Mouse (Mus musculus) heart, embryonic 11.5 days (tissue): Measurements from ENCODE around the gene Rps18. TPM values are rescaled to one million over a fixed set of nuclear protein-coding genes. Genes with fewer than 3 reads are reported as not detected.
"Not testable (repeated sequence)": the region's sequence is repeated elsewhere in the genome, so short reads cannot be mapped to it uniquely, and the experiment has no call there.

Source experiments
- ATAC-seq: fragments of 200-750 bp; cut with Nextera tagmentation; replicated peaks from 2 replicates; pipeline ENCODE4 v1.8.0; 2017; ENCODE audit warnings: moderate library complexity; ENCODE audit not compliant: insufficient number of reproducible peaks, low FRiP score, low TSS enrichment
- H3K27ac ChIP-seq: fragments of 300-500 bp; sonication (generic); 2 replicates; pipeline ENCODE4 v1.5.1; 2014; ENCODE audit warnings: mild to moderate bottlenecking, low read depth, low read length
- H3K27me3 ChIP-seq: fragments of 300-500 bp; sonication (generic); 2 replicates; pipeline ENCODE4 v1.6.1; 2014; ENCODE audit warnings: mild to moderate bottlenecking, low read length, mixed read lengths; ENCODE audit not compliant: control insufficient read depth, insufficient read depth
- H3K36me3 ChIP-seq: fragments of 300-500 bp; sonication (generic); 2 replicates; pipeline ENCODE4 v1.6.1; 2014; ENCODE audit warnings: mild to moderate bottlenecking, low read length, moderate library complexity, mixed read lengths; ENCODE audit not compliant: control insufficient read depth, insufficient read depth
- H3K4me1 ChIP-seq: fragments of 300-500 bp; sonication (generic); 2 replicates; pipeline ENCODE4 v1.6.1; 2014; ENCODE audit warnings: low read length; ENCODE audit not compliant: control insufficient read depth, insufficient read depth
- H3K4me2 ChIP-seq: fragments of 300-500 bp; sonication (generic); 2 replicates; pipeline ENCODE4 v1.6.1; 2014; ENCODE audit warnings: mild to moderate bottlenecking, moderate library complexity
- H3K4me3 ChIP-seq: fragments of 300-500 bp; sonication (generic); 2 replicates; pipeline ENCODE4 v1.5.1; 2014; ENCODE audit warnings: low read depth, low read length
- H3K9ac ChIP-seq: fragments of 300-500 bp; sonication (generic); 2 replicates; pipeline ENCODE4 v1.6.1; 2014; ENCODE audit warnings: mild to moderate bottlenecking, low read depth, low read length, moderate library complexity
- H3K9me3 ChIP-seq: fragments of 300-500 bp; sonication (generic); replicated peaks from 2 replicates; pipeline ENCODE4 v1.6.1; 2016; ENCODE audit warnings: low read length; ENCODE audit not compliant: control insufficient read depth
- WGBS: fragments of 180-500 bp; shearing (Covaris S2); extraction: QIAGEN DNeasy Blood & Tissue Kit; methylation state at CpG from one replicate; pipeline ENCODE4 v1.1.7; 2014; ENCODE audit not compliant: insufficient replicate concordance; 5-methylcytosine and 5-hydroxymethylcytosine counted together
- polyA plus RNA-seq: library from polyadenylated mRNA; unstranded; fragments of >200 nt; fragmentation: Nextera tagmentation; extraction: Ambion mirVana; gene quantifications from 2 replicates; pipeline ENCODE4 v1.2.1, GENCODE M21; 2014

Rps18 gene
- polyA plus RNA-seq, 1 experiment from 2014 or later = 1,150 TPM

- Histone ChIP-seq H3K27ac (no peak overlapping the region), H3K9ac (no peak overlapping the region), H3K27me3 (no peaks in the 10 kb centered on the region), H3K4me2 (no peak overlapping the region), H3K36me3 (peaks cover 31% of the 10 kb centered on the region), H3K9me3 (no peaks in the 10 kb centered on the region), H3K4me3 (no peak overlapping the region; the same call in 1 of the 2 replicates), H3K4me1 (peaks cover 15% of the 10 kb centered on the region)
- WGBS = 93% methylated on average over 31 of the region's 31 CpGs
- ATAC-seq = no peak
Measured at GRCm38 (mm10) chr17:33911052-33911812, 44.6 kb downstream of the Rps18 start.

DNA sequence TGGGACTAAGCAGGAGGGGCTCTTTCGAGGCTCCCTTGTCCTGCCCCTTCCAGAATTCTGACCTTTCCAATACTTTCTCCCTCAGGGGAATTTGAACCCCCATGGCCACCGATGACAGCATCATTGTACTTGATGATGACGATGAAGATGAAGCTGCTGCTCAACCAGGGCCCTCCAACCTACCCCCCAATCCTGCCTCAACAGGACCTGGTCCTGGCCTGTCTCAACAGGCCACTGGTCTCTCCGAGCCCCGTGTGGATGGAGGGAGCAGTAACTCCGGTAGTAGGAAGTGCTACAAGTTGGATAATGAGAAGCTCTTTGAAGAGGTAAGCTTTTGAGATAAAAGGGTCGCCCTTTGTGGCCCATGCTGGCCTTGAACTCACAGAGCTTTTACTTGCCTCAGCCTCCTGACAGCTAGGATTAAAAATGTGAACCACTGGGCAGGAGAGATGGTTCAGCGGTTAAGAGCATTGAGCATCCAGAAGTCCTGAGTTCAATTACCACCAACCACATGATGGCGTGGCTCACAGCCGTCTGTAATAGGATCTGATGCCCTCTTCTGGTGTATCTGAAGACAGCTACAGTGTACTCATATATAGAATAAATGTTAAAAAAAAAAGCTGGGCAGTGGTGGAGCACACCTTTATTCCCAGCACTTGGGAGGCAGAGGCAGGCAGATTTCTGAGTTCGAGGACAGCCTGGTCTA, 45.3 kb downstream of the Rps18 start:
- H3K4me3 ChIP-seq = peak overlapping the region; percentile 78
- peak overlapping the region; percentile 83; the same call in 1 of the 2 replicates for H3K27ac ChIP-seq
- peaks cover 31% of the 10 kb centered on the region for H3K36me3 ChIP-seq
- ATAC-seq = no peak
- no peaks in the 10 kb centered on the region for H3K9me3 ChIP-seq
- no peaks in the 10 kb centered on the region for H3K27me3 ChIP-seq
- 48% methylated on average over 11 of the region's 11 CpGs for WGBS
- peaks cover 15% of the 10 kb centered on the region for H3K4me1 ChIP-seq
- H3K9ac ChIP-seq = peak overlapping the region; percentile 83
- H3K4me2 ChIP-seq = peak overlapping the region; percentile 99

- peak; percentile 4; the same call in 1 of the 2 replicates for ATAC-seq
- WGBS = under 1% methylated on average over 14 of the region's 14 CpGs
- Histone ChIP-seq H3K9me3 (no peaks in the 10 kb centered on the region), H3K36me3 (peaks cover 31% of the 10 kb centered on the region), H3K27ac (peak overlapping the region; percentile 83), H3K27me3 (no peaks in the 10 kb centered on the region), H3K4me3 (peak overlapping the region; percentile 78), H3K9ac (peak overlapping the region; percentile 83), H3K4me1 (peaks cover 11% of the 10 kb centered on the region), H3K4me2 (peak overlapping the region; percentile 99)
Measured at GRCm38 (mm10) chr17:33909869-33910250, 45.9 kb downstream of the Rps18 start.

DNA sequence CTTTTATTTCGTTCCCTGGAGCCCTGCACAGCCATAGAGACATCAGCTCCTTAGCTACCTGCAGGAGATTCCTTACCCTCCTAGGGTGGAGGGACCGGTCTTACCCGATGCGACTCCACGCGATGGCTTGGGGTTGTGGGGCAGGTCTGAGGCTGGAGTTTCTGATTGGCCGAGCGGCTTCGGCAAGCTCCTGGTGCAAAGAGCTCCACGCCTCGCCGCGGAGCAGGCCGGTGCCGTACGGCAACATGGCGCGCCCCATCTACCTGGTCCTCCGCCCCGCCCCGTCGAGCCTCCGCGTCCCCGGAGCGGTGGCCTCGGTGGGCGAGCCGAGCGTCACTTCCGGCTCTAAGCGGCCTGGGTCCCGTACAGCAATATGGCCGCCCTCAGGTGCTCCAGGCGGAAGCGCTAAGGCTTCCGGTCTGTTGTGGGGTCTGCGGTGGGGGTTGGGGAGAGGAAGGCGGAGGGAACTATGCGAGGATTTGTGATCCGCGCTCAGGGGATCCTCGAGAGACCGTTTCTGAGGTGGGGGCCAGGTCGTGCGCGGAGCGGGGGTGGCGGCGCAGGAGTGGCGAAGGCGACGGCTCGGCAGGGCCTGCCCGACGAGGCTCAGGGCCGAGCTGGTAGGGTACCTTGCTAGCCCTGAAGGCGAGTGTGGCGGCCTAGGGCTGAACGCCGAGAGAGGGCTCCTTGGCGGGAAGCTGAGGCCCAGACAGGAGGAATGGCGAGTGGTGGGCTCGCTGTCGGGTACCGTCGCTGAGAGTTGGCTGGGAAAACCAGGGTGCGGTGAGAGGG, 46.5 kb downstream of the Rps18 start, which contains the start of gene Daxx:
Gene Daxx, plus strand, starts transcription at position 338 of the 792 bp plus-strand sequence.
- H3K27me3 ChIP-seq = no peaks in the 10 kb centered on the region
- no peaks in the 10 kb centered on the region for H3K9me3 ChIP-seq
- H3K36me3 ChIP-seq = peaks cover 28% of the 10 kb centered on the region
- H3K27ac ChIP-seq = peak within 1 kb of the TSS; percentile 84
- peak within 1 kb of the TSS; percentile 99 for H3K4me2 ChIP-seq
- H3K9ac ChIP-seq = peak within 1 kb of the TSS; percentile 83
- ATAC-seq = peak; percentile 94
- WGBS = under 1% methylated on average over 65 of the region's 68 CpGs
- H3K4me3 ChIP-seq = peak within 1 kb of the TSS; percentile 78
- H3K4me1 ChIP-seq = peaks cover 10% of the 10 kb centered on the region

- under 1% methylated on average over 44 of the region's 44 CpGs for WGBS
- no peaks in the 10 kb centered on the region for H3K27me3 ChIP-seq
- H3K4me2 ChIP-seq = peak overlapping the region; percentile 99
- peak overlapping the region; percentile 78 for H3K4me3 ChIP-seq
- H3K36me3 ChIP-seq = peaks cover 21% of the 10 kb centered on the region
- H3K4me1 ChIP-seq = peaks cover 10% of the 10 kb centered on the region
- peak overlapping the region; percentile 83 for H3K9ac ChIP-seq
- peak; percentile 64 for ATAC-seq
- H3K9me3 ChIP-seq = no peaks in the 10 kb centered on the region
- H3K27ac ChIP-seq = peak overlapping the region; percentile 84
Measured at GRCm38 (mm10) chr17:33908331-33909076, 47.3 kb downstream of the Rps18 start.

DNA sequence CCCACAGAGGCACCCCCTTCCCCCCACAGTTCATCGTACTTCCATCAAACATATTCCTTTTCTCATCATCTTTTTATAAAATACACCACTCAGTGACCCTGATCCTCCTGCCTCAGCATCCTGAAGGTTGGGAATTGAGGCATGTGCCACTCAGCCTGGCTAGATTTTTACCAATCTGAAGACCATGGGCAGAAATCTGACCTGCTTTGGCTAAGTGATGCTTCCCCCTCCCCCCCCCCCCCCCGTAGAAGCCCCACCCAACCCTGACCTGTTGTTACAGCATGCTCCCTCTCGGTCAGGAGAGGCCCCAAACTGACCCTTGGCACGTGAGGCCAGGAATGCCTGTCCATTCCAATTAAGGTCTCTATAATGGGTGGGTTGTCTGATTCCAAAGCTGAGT, 51.0 kb downstream of the Rps18 start, which contains the start of gene Platr17:
Gene Platr17, plus strand, starts transcription at position 301 of the 400 bp plus-strand sequence.
- not testable (repeated sequence) for H3K9me3 ChIP-seq, ATAC-seq, H3K36me3 ChIP-seq, H3K4me1 ChIP-seq, H3K27ac ChIP-seq, H3K4me3 ChIP-seq, H3K9ac ChIP-seq, H3K4me2 ChIP-seq, H3K27me3 ChIP-seq
- WGBS = 59% methylated on average over 2 of the region's 4 CpGs

DNA sequence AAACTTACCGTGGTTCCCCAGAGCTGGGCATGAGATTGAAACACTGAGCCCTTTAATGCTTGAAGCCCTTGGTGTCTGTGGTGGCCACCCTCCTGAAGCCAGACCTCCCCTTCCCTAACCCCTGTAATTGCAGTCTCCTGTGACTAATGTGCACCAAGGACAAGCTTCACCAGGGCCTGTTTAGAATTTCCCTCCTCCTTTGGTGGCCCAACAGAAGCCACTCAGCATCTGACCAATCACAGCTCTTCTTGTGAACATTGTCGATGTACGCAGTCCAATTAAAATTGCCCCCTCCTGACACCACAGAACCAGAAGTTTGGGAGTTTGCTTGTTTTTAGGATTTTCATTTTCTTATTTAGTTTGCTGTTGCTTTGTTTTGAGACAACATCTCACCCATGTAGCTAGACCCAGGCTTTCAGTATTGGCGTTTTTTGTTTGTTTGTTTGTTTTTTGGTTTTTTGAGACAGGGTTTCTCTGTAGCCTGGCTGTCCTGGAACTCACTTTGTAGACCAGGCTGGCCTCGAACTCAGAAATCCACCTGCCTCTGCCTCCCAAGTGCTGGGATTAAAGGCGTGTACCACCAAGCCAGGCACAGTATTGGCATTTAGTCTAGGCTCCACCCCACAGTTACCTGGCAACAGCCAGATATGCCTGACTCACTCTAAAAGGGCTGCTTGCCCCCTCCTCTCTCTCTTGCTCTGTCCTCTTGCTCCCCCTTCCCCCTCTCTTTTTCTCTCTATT, 51.7 kb downstream of the Rps18 start:
- H3K4me1 ChIP-seq, H3K4me3 ChIP-seq, H3K9ac ChIP-seq, H3K9me3 ChIP-seq, H3K36me3 ChIP-seq, H3K27ac ChIP-seq, H3K27me3 ChIP-seq, ATAC-seq, H3K4me2 ChIP-seq: not testable (repeated sequence)
- 68% methylated on average over 6 of the region's 6 CpGs for WGBS
